Mouse (Mus musculus) cerebellum, postnatal 36 days (tissue): Measurements from ENCODE around the gene Rgs4.

Experiments
- DNase-seq, 2 experiments: peaks; one replicate each; pipeline ENCODE4 v3.0.0; 2021 to 2022; ENCODE audit warnings: mixed read lengths in 2 of 2

Gene Rgs4

GRCm38 (mm10) chr1:169747473-169747872, at the start of gene Rgs4:
Gene Rgs4 (minus strand): TSS chr1:169747642.
- peak; percentile 56 for DNase-seq

- no peak for DNase-seq
Measured at GRCm38 (mm10) chr1:169792437-169792836, 45.0 kb upstream of the Rgs4 start.

GRCm38 (mm10) chr1:169785981-169786380, 38.5 kb upstream of the Rgs4 start:
- no peak for DNase-seq

GRCm38 (mm10) chr1:169776566-169776965, 29.1 kb upstream of the Rgs4 start:
- no peak for DNase-seq

- no peak for DNase-seq
Measured at GRCm38 (mm10) chr1:169764619-169764955, 17.1 kb upstream of the Rgs4 start.

- DNase-seq = no peak
Measured at GRCm38 (mm10) chr1:169763858-169764618, 16.6 kb upstream of the Rgs4 start.

GRCm38 (mm10) chr1:169762524-169762923, 15.1 kb upstream of the Rgs4 start:
- DNase-seq = no peak

- no peak for DNase-seq
Measured at GRCm38 (mm10) chr1:169756532-169756931, 9.1 kb upstream of the Rgs4 start.

- DNase-seq = no peak
Measured at GRCm38 (mm10) chr1:169752395-169752794, 5.0 kb upstream of the Rgs4 start.

GRCm38 (mm10) chr1:169748439-169748838, 997 bp upstream of the Rgs4 start:
- DNase-seq = peak in 1 of 2 experiments; percentile 16

GRCm38 (mm10) chr1:169747902-169748301, 460 bp upstream of the Rgs4 start:
- DNase-seq = peak in 1 of 2 experiments; percentile 9

GRCm38 (mm10) chr1:169741147-169741546, 6.3 kb downstream of the Rgs4 start:
- no peak for DNase-seq

- no peak for DNase-seq
Measured at GRCm38 (mm10) chr1:169737231-169737630, 10.2 kb downstream of the Rgs4 start.

GRCm38 (mm10) chr1:169736139-169736538, 11.3 kb downstream of the Rgs4 start:
- DNase-seq = no peak

- no peak for DNase-seq
Measured at GRCm38 (mm10) chr1:169730599-169731100, 16.8 kb downstream of the Rgs4 start.

- DNase-seq = no peak
Measured at GRCm38 (mm10) chr1:169726319-169726718, 21.1 kb downstream of the Rgs4 start.

- no peak for DNase-seq
Measured at GRCm38 (mm10) chr1:169721836-169722235, 25.6 kb downstream of the Rgs4 start.

GRCm38 (mm10) chr1:169704395-169705087, 42.9 kb downstream of the Rgs4 start:
- DNase-seq = no peak

GRCm38 (mm10) chr1:169699184-169699583, 48.3 kb downstream of the Rgs4 start:
- no peak for DNase-seq

- DNase-seq = no peak
Measured at GRCm38 (mm10) chr1:169697236-169697635, 50.2 kb downstream of the Rgs4 start.

GRCm38 (mm10) chr1:169695356-169695755, 52.1 kb downstream of the Rgs4 start:
- DNase-seq = no peak

- DNase-seq = no peak
Measured at GRCm38 (mm10) chr1:169693537-169693936, 53.9 kb downstream of the Rgs4 start.

- DNase-seq = no peak
Measured at GRCm38 (mm10) chr1:169693040-169693439, 54.4 kb downstream of the Rgs4 start.
